Mouse (Mus musculus) adrenal gland, adult 10 weeks (tissue): ENCODE results near the gene Olfr342. TPM values are rescaled to one million over a fixed set of nuclear protein-coding genes. Genes with fewer than 3 reads are reported as not detected.

ENCODE experiments used
- polyA plus RNA-seq: library from polyadenylated mRNA; stranded (reverse); fragments of 350-450 nt; fragmentation: Illumina TruSeq; extraction: RNeasy Lipid Tissue Mini Kit (QIAGEN cat#74804); gene quantifications from one replicate; pipeline ENCODE4 v1.2.3, GENCODE M21; 2014; ENCODE audit warnings: low read depth, low replicate concordance

Gene Olfr342
- not detected for polyA plus RNA-seq

GRCm38 (mm10) chr2:36524698-36525097 is at the start of gene Olfr342:
Olfr342 (plus strand) TSS chr2:36524998.

DNA sequence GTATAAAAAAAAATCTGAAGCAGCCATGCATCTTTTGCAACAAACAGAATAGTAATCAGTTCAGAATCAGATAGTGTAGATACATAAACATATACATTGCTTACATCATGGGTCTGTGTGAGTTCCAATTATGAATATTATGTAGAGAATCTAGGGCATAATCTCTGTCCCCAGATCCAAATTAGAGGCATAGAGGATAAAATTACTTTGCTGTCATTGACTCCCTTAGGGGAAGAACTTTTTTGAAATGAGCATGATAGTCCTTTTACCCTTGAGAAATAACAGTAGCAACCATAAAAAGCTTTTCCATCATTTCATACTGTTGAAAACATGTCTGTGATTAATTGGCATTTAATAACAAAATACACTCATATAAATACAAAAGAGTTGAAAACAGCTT is 42.4 kb upstream of the Olfr342 start, which contains the start of gene Olfr341:
Olfr341 (minus strand) TSS at position 101 of the 400 bp plus-strand sequence.

GRCm38 (mm10) chr2:36566362-36566761 is 41.6 kb downstream of the Olfr342 start, which contains the start of gene Olfr344:
Olfr344 (plus strand) TSS chr2:36566662.

Other genes with a start within 250 kb of the Olfr342 start
- gene Olfr338, start 151.5 kb upstream of the Olfr342 start, polyA plus RNA-seq, result not detected
- gene Olfr339, start 106.1 kb upstream of the Olfr342 start, polyA plus RNA-seq, result not detected
- not detected for gene Olfr340, start 72.4 kb upstream of the Olfr342 start, polyA plus RNA-seq
- not detected for gene Olfr341, start 42.5 kb upstream of the Olfr342 start, polyA plus RNA-seq
- not detected for gene Olfr344, start 41.7 kb downstream of the Olfr342 start, polyA plus RNA-seq
- gene Olfr345, start 115.0 kb downstream of the Olfr342 start, polyA plus RNA-seq, result not detected
- gene Olfr346, start 160.8 kb downstream of the Olfr342 start, polyA plus RNA-seq, result not detected
- gene Olfr347, start 206.9 kb downstream of the Olfr342 start, polyA plus RNA-seq, result not detected